Mouse (Mus musculus) bone marrow macrophage, adult 2 months (primary cell): ENCODE measurements around the gene Cnnm1. TPM values are rescaled to one million over a fixed set of nuclear protein-coding genes. Genes with fewer than 3 reads are reported as not detected.
A peak's percentile ranks its signal among the peaks of the same experiment; 100 is the strongest.

Source experiments
- H3K27ac ChIP-seq: 2 replicates; pipeline ENCODE4 v1.5.1; 2012; ENCODE audit warnings: low read depth, low read length; ENCODE audit not compliant: insufficient read depth
- H3K4me1 ChIP-seq: 2 replicates; pipeline ENCODE4 v1.6.1; 2012; ENCODE audit warnings: low read length; ENCODE audit not compliant: control insufficient read depth, insufficient read depth
- H3K4me3 ChIP-seq: 2 replicates; pipeline ENCODE4 v1.5.1; 2012; ENCODE audit warnings: mild to moderate bottlenecking, low read length, moderate library complexity; ENCODE audit not compliant: insufficient read depth
- CTCF ChIP-seq: IDR thresholded peaks from 2 replicates; pipeline ENCODE4 v1.5.1; 2012; ENCODE audit warnings: low read depth, mild to moderate bottlenecking, low read length, moderate library complexity
- POLR2A ChIP-seq: IDR thresholded peaks from 2 replicates; pipeline ENCODE4 v1.6.1; 2012; ENCODE audit warnings: mild to moderate bottlenecking, low read depth, low read length, borderline replicate concordance
- polyA plus RNA-seq: library from polyadenylated mRNA; stranded (reverse); fragments of >200 nt; gene quantifications from 2 replicates; pipeline ENCODE4 v1.2.4, GENCODE M21; 2012; ENCODE audit not compliant: missing spikeins, insufficient read depth, insufficient read length

The Cnnm1 gene
- polyA plus RNA-seq, 1 experiment: not detected

GRCm38 (mm10) chr19:43505441-43505840 is 65.2 kb downstream of the Cnnm1 start:
- H3K4me3 ChIP-seq: no peak overlapping the region
- no peak for TF ChIP-seq POLR2A
- H3K27ac ChIP-seq: no peak overlapping the region
- peaks cover 9% of the 10 kb centered on the region for H3K4me1 ChIP-seq

GRCm38 (mm10) chr19:43510436-43511220 is 70.4 kb downstream of the Cnnm1 start:
- peak overlapping the region; percentile 22 for H3K4me3 ChIP-seq
- TF ChIP-seq POLR2A (no peak), CTCF (no peak)
- peak overlapping the region; percentile 97 for H3K27ac ChIP-seq
- H3K4me1 ChIP-seq: peaks cover 32% of the 10 kb centered on the region

DNA sequence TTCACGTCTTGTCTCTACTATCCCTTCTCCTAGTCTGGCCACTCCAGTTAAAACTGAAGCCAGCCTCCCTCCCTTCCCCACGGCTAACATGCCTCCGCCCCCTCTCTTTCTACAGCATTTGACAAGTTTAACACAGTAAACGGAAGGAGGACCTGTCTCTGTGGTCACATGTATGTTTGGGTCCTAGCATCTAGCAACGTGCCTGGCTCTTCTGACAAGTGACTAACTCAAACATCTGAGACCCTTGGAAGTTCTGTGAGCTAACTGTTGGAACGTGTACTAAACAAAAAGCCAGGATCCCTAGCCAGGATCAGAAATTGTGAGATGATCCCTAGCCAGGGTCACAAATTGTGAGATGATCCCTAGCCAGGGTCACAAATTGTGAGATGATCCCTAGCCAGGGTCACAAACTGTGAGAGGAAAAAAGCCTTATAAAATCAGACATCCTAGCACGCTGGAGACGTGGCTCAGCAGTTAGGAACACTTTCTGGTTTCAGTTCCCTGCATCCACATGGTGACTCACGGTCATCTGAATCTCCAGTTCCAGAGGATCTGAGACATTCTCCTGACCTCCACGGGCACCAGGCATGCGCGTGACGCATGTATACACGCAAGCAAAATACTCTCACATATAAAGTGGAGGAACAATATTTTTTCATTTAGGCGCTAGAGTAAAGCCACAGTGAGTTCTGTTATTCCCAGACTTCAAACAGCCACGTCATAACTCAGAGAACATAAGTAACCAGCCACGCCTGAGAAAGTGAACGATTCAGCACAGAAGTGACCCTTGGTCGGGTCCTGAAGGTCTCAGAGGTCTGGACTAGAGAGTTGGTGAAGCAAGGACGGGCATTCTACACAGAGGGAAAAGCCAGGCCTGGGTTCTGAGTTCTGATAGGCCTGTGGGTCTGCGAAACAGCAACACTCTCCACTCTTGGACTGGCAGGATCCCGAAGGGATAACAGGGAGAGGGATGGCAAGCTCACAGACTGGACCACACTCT is 71.7 kb downstream of the Cnnm1 start:
- peak overlapping the region; percentile 22 for H3K4me3 ChIP-seq
- H3K27ac ChIP-seq: peak overlapping the region; percentile 97
- no peak for TF ChIP-seq POLR2A
- TF ChIP-seq CTCF: no peak
- peaks cover 36% of the 10 kb centered on the region for H3K4me1 ChIP-seq

GRCm38 (mm10) chr19:43513874-43514273 is 73.6 kb downstream of the Cnnm1 start:
- H3K4me1 ChIP-seq: peaks cover 41% of the 10 kb centered on the region

DNA sequence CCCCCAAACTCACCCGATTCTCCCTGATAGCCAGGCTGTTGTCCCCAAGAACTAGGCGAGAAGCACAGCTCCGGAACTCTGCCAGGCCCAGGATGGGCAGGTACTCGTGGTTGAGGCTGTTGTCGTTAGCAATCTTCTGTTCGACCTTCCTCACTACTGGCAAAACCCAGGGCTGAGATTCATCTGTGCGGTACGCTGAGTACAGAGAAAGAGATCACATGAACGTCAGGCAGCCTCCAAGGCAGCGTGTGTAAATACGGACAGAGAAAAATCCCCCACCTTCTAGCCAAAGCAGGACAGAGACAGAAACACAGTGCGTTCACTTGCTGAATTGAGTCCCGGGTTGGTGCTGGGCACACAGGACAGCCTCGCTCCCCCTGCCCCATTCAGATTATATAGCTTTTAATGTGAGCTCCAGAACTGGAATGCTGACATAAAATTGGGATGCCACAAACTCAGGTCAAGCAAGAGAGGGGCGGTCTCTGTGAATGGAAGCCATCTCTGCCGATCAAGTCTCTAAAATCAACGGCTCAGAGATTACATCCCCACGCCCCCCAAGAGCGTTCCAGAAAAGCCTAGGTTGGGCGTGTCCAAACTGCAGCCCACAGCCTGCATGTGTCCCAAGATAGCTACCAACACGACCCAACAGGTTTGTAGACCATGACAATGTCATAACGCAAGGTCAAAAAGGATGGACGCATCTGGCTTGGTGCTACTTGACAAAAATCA is 75.6 kb downstream of the Cnnm1 start:
- Histone ChIP-seq H3K27ac (no peak overlapping the region), H3K4me1 (peaks cover 37% of the 10 kb centered on the region), H3K4me3 (no peak overlapping the region)
- TF ChIP-seq POLR2A: no peak

More at GRCm38 (mm10) chr19:43513874-43514273, 73.6 kb downstream of the Cnnm1 start:
- Histone ChIP-seq H3K4me3 (no peak overlapping the region), H3K27ac (no peak overlapping the region)
- TF ChIP-seq CTCF: no peak
- TF ChIP-seq POLR2A: no peak

GRCm38 (mm10) chr19:43516397-43517035 is 76.3 kb downstream of the Cnnm1 start:
- H3K4me1 ChIP-seq: peaks cover 35% of the 10 kb centered on the region
- no peak overlapping the region for H3K27ac ChIP-seq
- H3K4me3 ChIP-seq: no peak overlapping the region
- TF ChIP-seq POLR2A (no peak), CTCF (no peak)

DNA sequence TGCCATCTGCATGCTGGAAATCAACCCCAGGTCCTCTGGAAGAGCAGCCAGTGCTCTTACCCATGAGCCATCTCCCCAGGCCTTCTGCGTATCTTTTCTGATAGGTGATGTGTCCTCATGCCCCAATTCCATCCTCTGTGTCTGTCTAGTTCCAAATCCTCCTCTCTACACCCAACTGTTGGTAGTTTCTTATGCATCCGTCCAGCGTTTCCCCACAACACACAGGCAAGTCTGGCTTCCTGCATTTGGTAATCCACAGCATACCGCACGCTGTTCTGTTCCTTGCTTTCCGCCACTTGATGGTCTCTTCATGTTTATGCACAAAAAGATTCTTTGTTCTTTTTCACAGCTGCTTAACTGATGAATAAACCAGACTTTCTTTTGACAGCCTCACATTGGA is 77.1 kb downstream of the Cnnm1 start:
- H3K27ac ChIP-seq: no peak overlapping the region

GRCm38 (mm10) chr19:43517808-43518207 is 77.6 kb downstream of the Cnnm1 start:
- TF ChIP-seq POLR2A: no peak
- no peak for TF ChIP-seq CTCF
- peaks cover 35% of the 10 kb centered on the region for H3K4me1 ChIP-seq
- no peak overlapping the region for H3K27ac ChIP-seq

More for the DNA sequence above, 77.1 kb downstream of the Cnnm1 start:
- no peak overlapping the region for H3K4me3 ChIP-seq
- no peak for TF ChIP-seq CTCF
- no peak for TF ChIP-seq POLR2A
- peaks cover 40% of the 10 kb centered on the region for H3K4me1 ChIP-seq

GRCm38 (mm10) chr19:43518261-43518660 is 78.0 kb downstream of the Cnnm1 start:
- Histone ChIP-seq H3K4me3 (no peak overlapping the region), H3K4me1 (peaks cover 31% of the 10 kb centered on the region), H3K27ac (no peak overlapping the region)
- TF ChIP-seq CTCF: no peak
- TF ChIP-seq POLR2A: no peak

More at GRCm38 (mm10) chr19:43517808-43518207, 77.6 kb downstream of the Cnnm1 start:
- H3K4me3 ChIP-seq: no peak overlapping the region
